Mouse (Mus musculus): ENCODE data around the gene Fam81b.

The Fam81b gene

DNA sequence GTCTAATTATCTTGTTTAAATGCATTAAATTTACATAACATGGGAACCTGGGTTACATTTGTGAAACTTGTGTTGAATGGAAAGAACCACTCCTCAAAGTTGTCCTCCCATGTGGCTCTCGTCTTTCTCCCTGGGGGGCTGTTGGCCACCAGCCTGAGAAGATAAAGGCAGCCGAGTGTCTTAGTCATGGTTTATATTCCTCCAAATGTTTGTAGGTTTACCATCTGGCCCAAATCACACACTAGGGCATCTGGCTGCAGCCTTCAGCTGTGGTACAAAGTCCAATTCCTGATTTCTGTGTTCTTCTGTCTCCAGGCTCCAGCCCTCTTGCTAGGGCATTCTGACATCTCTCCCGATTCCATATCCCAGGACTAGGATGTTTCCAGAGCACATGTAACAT is 114.6 kb downstream of the Fam81b start:
- DNase-seq (ENCODE audit: low spot score), result no peak

DNA sequence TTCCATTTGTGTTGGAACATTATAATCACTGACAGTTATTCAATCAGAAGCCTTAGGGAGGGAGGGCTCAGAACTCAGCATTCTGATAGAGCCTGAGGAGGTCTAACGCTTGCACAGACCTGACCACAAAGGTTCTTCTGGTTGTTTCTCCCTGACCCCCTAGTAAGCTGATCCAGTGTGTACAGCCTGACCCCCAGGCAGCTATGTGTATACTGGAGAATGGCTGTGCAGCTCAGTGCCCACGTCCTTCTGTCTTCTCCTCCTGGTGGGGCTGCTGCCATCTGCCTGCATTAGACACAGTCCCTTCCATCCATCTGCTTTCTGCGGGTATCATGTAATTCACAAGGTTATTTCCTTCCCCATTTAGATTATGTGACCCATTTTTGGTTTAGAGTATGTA is 115.7 kb downstream of the Fam81b start:
- DNase-seq (ENCODE audit: low spot score), result no peak

DNA sequence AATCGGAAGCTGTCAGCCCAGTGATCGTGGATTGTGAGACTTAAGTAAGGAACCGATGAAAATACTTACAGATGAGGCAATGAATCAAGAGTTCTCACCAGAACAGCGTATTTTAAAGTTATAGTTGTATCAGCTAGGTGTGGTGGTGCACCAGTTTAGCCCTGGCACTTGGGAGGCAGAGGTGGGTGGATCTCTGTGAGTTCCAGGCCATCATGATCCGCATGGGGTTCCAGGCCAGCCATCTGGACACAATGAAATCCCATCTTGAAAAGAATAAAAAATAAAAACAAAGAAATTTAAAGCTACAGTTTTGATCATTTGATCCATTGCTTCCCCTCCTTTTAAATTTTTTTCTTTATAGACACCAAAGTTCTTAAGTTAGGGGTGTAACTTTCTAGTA is 117.2 kb downstream of the Fam81b start:
- DNase-seq (ENCODE audit: low spot score), result no peak

DNA sequence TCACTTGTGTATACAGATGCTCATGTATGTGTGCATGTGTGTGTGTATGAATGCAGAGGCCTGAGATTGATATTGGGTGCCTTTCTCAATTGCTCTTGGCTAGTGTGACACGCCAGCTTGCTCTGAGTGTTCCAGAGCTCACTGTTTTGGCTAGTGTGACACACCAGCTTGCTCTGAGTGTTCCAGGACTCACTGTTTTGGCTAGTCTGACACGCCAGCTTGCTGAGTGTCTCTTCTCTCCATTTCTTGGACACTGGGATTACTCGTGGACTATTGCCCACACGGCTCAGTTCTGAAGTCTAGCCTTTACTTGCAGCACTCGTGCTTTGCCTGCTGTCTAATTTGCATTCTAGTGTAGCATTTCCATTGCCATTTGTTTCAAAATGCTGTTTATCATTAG is 126.2 kb downstream of the Fam81b start:
- no peak for DNase-seq (ENCODE audit: low spot score)

DNA sequence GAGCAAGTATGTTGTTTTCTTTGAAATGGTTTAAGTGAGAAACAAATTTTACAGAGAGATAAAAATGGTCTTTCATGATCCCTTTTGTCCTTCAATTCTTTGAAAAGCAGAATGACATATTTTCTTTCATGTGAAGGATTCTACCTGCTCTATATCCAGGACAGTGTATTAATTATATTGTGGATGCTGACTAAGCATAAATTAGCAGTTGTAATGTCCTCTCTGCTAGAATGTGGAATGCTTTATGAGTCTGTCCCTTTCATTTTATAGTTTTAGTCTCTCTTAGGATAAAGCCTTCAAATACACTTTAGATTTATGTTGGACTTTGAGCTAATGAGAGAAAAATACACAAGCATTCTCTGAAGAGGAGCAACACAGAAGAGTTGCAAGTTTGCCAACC is 130.6 kb downstream of the Fam81b start:
- DNase-seq (ENCODE audit: low spot score), result no peak

DNA sequence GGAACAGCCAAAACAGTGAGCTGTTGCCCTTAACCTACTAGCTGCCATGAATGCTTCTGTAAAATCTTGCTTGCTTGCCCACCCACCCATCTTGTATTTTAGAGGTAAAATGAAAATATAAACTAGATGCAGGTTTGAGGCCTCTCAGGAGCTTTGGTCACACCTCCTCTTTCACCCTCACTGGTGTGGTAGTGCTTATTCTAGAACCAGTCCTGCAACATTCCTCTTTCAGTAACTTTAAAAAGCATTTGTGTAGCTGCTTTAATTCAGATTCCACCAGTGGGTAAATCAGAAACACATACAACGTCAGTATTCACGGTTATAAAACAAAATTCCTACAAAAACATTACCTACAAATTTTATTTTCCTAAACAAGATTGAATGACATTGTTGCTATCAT is 144.3 kb downstream of the Fam81b start:
- DNase-seq (ENCODE audit: low spot score), result no peak

DNA sequence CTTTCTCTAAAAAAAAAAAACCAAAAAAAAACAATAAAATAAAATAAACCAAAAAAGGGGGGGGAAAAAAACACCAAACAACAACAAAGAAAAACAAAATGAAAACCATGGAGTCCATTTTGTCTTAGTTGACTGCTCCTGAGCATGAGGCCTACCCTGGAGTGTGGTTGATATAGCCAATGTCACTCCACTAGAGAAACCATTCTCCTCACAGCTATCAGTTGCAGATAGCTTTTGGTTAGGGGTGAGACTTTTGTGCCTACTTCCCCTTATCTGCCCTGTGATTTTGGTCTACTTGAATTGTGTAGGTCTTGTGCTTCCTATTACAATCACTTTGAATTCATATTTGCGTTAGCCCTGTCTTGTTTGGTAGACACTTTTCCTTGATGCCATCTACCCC is 147.4 kb downstream of the Fam81b start:
- DNase-seq (ENCODE audit: low spot score), result no peak

DNA sequence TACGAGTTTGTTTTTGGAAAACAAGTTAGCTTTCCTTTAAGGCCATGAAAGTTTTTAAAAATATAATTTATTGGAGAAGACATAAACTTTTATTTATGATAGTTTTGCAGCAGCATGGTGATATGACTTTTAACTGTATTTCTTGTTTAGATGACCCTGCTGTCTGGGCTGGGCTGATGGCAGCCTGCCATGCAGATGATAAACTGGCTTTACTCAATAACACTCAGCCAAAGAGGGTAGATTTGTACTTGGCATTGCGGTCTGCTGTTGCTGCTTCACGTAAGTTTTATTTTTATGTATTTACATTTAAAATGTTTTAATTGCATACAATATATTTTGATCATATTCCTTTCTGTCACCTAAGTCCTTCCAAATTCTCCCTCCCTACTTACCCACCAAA is 147.8 kb downstream of the Fam81b start:
- no peak for DNase-seq (ENCODE audit: low spot score)
